Mouse (Mus musculus) gastrocnemius, postnatal 14 days (tissue): ENCODE results near the gene Rnft2. TPM values are rescaled to one million over a fixed set of nuclear protein-coding genes. Genes with fewer than 3 reads are reported as not detected.

Experiments used
- DNase-seq: peaks from one replicate; pipeline ENCODE4 v3.0.0; 2021; ENCODE audit warnings: mixed read lengths
- intact Hi-C: fragments of 180-260 bp; cut with DNase I; formaldehyde crosslinking; loops from one replicate; pipeline ENCODE4 v1.15.1; 2025; ENCODE audit warnings: low total_unique reads
- total RNA-seq, 2 experiments: library from RNA; stranded (reverse); gene quantifications; 2 replicates each; pipeline ENCODE4 v1.2.3; 2021

The Rnft2 gene
- total RNA-seq, 2 experiments from 2014 or later, result 0.62 to 0.84 TPM

GRCm38 (mm10) chr5:118145999-118146679, 98.8 kb downstream of the Rnft2 start:
- intact Hi-C loops, result no loop called here
- no peak for DNase-seq

GRCm38 (mm10) chr5:118145458-118145857, 99.5 kb downstream of the Rnft2 start:
- intact Hi-C loops, result no loop called here
- DNase-seq, result no peak

- no peak for DNase-seq
- intact Hi-C loops, result no loop called here
Observed at GRCm38 (mm10) chr5:118144770-118145169, 100.1 kb downstream of the Rnft2 start.

GRCm38 (mm10) chr5:118144327-118144726, 100.6 kb downstream of the Rnft2 start:
- DNase-seq, result no peak
- intact Hi-C loops, result no loop called here

- peak; percentile 54 for DNase-seq
- intact Hi-C loops, result no loop called here
Observed at GRCm38 (mm10) chr5:118143211-118144026, 101.5 kb downstream of the Rnft2 start.

GRCm38 (mm10) chr5:118142471-118142870, 102.4 kb downstream of the Rnft2 start:
- intact Hi-C loops, result no loop called here

More at GRCm38 (mm10) chr5:118142471-118142870, 102.4 kb downstream of the Rnft2 start:
- no peak for DNase-seq

Other genes starting within 250 kb of the Rnft2 start
- 1 to 10 TPM in 1 of 2 experiments, under 1 TPM in 1; 0.78 to 1.4 TPM for gene Tesc, start 217.4 kb downstream of the Rnft2 start, total RNA-seq
- gene Fbxw8, start 89.7 kb downstream of the Rnft2 start, total RNA-seq, result 10 to 100 TPM; 24.0 to 27.1 TPM
- under 1 TPM; 0.09 to 0.25 TPM for gene Hrk, start 80.5 kb downstream of the Rnft2 start, total RNA-seq
- 1 to 10 TPM; 3.2 to 3.4 TPM for gene 2410131K14Rik, start 111 bp upstream of the Rnft2 start, total RNA-seq